Mouse (Mus musculus): ENCODE results near the gene Mroh2a.
A peak's percentile ranks its signal among the peaks of the same experiment; 100 is the strongest.

Gene Mroh2a

GRCm38 (mm10) chr1:88218591-88218990, 8.2 kb upstream of the Mroh2a start:
- no peak for DNase-seq (ENCODE audit: low spot score)

GRCm38 (mm10) chr1:88219054-88219453, 7.7 kb upstream of the Mroh2a start:
- DNase-seq (ENCODE audit: low spot score), result no peak

GRCm38 (mm10) chr1:88220336-88220735, 6.5 kb upstream of the Mroh2a start:
- no peak for DNase-seq (ENCODE audit: low spot score)

- DNase-seq (ENCODE audit: low spot score), result no peak
Measured at GRCm38 (mm10) chr1:88222216-88222615, 4.6 kb upstream of the Mroh2a start.

- DNase-seq (ENCODE audit: low spot score), result peak; percentile 6
Measured at GRCm38 (mm10) chr1:88223011-88223515, 3.7 kb upstream of the Mroh2a start.

GRCm38 (mm10) chr1:88223591-88223990, 3.2 kb upstream of the Mroh2a start:
- DNase-seq (ENCODE audit: low spot score), result peak; percentile 12

GRCm38 (mm10) chr1:88224029-88224776, 2.6 kb upstream of the Mroh2a start:
- DNase-seq (ENCODE audit: low spot score), result peak; percentile 79

- DNase-seq (ENCODE audit: low spot score), result peak; percentile 5
Measured at GRCm38 (mm10) chr1:88225301-88225700, 1.5 kb upstream of the Mroh2a start.

GRCm38 (mm10) chr1:88225741-88226140, 1.0 kb upstream of the Mroh2a start:
- DNase-seq (ENCODE audit: low spot score), result peak; percentile 1

- peak; percentile 2 for DNase-seq (ENCODE audit: low spot score)
Measured at GRCm38 (mm10) chr1:88227482-88227881, 696 bp downstream of the Mroh2a start.

- DNase-seq (ENCODE audit: low spot score), result peak; percentile 7
Measured at GRCm38 (mm10) chr1:88228121-88228520, 1.3 kb downstream of the Mroh2a start.

- no peak for DNase-seq (ENCODE audit: low spot score)
Measured at GRCm38 (mm10) chr1:88229566-88229965, 2.8 kb downstream of the Mroh2a start.

GRCm38 (mm10) chr1:88229986-88230385, 3.2 kb downstream of the Mroh2a start:
- peak; percentile 20 for DNase-seq (ENCODE audit: low spot score)

GRCm38 (mm10) chr1:88230421-88230820, 3.6 kb downstream of the Mroh2a start:
- peak; percentile 7 for DNase-seq (ENCODE audit: low spot score)

GRCm38 (mm10) chr1:88230981-88231802, 4.4 kb downstream of the Mroh2a start:
- peak; percentile 11 for DNase-seq (ENCODE audit: low spot score)

GRCm38 (mm10) chr1:88231803-88232499, 5.2 kb downstream of the Mroh2a start:
- DNase-seq (ENCODE audit: low spot score), result peak; percentile 11

GRCm38 (mm10) chr1:88232664-88233380, 6.0 kb downstream of the Mroh2a start:
- no peak for DNase-seq (ENCODE audit: low spot score)

GRCm38 (mm10) chr1:88233421-88234247, 6.8 kb downstream of the Mroh2a start:
- no peak for DNase-seq (ENCODE audit: low spot score)

- no peak for DNase-seq (ENCODE audit: low spot score)
Measured at GRCm38 (mm10) chr1:88234248-88234610, 7.4 kb downstream of the Mroh2a start.

- no peak for DNase-seq (ENCODE audit: low spot score)
Measured at GRCm38 (mm10) chr1:88234646-88235045, 7.9 kb downstream of the Mroh2a start.
